Mouse (Mus musculus) kidney, adult 2 months (tissue): ENCODE data around the gene H2-Ke6.

ENCODE experiments used
- CTCF ChIP-seq: fragments of 200-500 bp; conservative IDR thresholded peaks from 2 replicates; pipeline ENCODE4 v1.5.1; 2011; ENCODE audit warnings: low read depth, mild to moderate bottlenecking, control low read depth, low read length, moderate library complexity, mixed read lengths; ENCODE audit not compliant: insufficient read depth, insufficient read length
- POLR2A ChIP-seq: fragments of 200-500 bp; IDR thresholded peaks from one replicate; pipeline ENCODE4 v1.6.1; 2011; ENCODE audit warnings: low read depth, low read length, control low read depth

DNA sequence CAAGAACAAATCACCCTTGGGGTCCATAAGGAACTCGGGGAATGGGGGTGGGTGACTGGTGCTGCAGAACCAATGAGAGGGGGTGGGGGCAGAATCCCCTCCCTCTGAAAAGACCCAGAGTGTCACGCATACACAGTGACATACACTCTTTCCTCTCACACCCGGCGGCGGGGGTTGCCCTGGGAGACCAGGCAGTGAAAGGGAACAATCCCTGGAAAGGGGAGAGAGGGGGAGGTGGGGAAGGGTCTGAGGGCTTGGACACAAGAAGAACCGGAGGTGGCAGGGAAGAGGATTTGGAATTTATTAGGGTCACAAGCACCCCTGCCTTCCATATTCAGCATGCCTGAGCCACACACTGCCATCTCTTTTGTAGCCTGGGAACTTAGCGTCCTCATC, 2.1 kb downstream of the H2-Ke6 start:
- TF ChIP-seq CTCF, result no peak
- TF ChIP-seq POLR2A, result no peak
